Mouse (Mus musculus): ENCODE results near the gene Lgr6.

DNA sequence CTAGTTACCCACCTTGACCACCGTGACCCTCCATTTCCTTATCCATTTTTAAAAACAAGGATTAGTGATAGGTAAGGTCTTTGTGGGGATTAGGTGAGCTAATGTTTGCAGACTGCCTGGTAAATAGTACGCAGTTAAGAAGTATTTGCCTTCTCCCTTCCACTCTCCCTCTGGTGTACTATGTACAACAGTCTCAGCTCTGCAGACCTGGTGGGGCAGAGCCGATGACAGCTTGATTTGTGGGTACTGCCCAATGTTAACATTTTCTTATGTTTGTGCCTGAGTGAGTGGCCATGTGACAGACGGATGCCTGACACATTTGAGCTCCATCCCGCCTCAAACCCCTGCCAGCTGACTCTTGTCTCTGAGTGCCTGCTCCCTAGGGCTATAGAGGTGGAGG, 28.6 kb downstream of the Lgr6 start:
- TF ChIP-seq CTCF (IDR thresholded peaks at IDR 0.05; ENCODE audit: low read depth) (no peak), EP300 (IDR thresholded peaks at IDR 0.05; ENCODE audit: low read depth) (no peak)

All from heart, postnatal 0 days (tissue).